Mouse (Mus musculus): ENCODE results near the gene Ildr1. TPM values are rescaled to one million over a fixed set of nuclear protein-coding genes. Genes with fewer than 3 reads are reported as not detected.
A peak's percentile ranks its signal among the peaks of the same experiment; 100 is the strongest.

Ildr1 gene
- not detected for polyA plus RNA-seq (2012; fragmentation: generic; extraction: Trizol)

GRCm38 (mm10) chr16:36693818-36694413, at the start of gene Ildr1:
Gene Ildr1 (plus strand): TSS chr16:36693978.
- TF ChIP-seq MAX (IDR thresholded peaks at IDR 0.05; ENCODE audit: low read depth) (no peak), SRF (IDR thresholded peaks at IDR 0.05; ENCODE audit: control insufficient read depth, insufficient read length, low read depth) (no peak), CEBPB (IDR thresholded peaks at IDR 0.05; ENCODE audit: insufficient read depth, poor library complexity, severe bottlenecking) (no peak), MYOG (IDR thresholded peaks at IDR 0.05; ENCODE audit: control insufficient read depth in 1 of 3, insufficient read depth in 1 of 3, insufficient read length in 2 of 3, low read depth in 2 of 3) (no peak), USF1 (IDR thresholded peaks at IDR 0.05; ENCODE audit: low read depth) (no peak), MYOD1 (IDR thresholded peaks at IDR 0.05; ENCODE audit: control insufficient read depth in 1 of 3, insufficient read length in 2 of 3, low read depth in 2 of 3) (no peak), TCF3 (IDR thresholded peaks at IDR 0.05; ENCODE audit: insufficient read length, low read depth) (no peak)
- peak within 1 kb of the TSS; percentile 34 for H3K4me2 ChIP-seq (ENCODE audit: low read depth)
- no peaks in the 10 kb centered on the region for H3K36me3 ChIP-seq (ENCODE audit: control insufficient read depth, insufficient read depth)
- H3K4me3 ChIP-seq, result no peak within 1 kb of the TSS
- no peaks in the 10 kb centered on the region for H3K27me3 ChIP-seq (ENCODE audit: control insufficient read depth, insufficient read depth, insufficient read length)
- no peaks in the 10 kb centered on the region for H3K79me2 ChIP-seq (ENCODE audit: control insufficient read depth, insufficient read depth)
- H3ac ChIP-seq (ENCODE audit: control insufficient read depth, insufficient read length), result no peak within 1 kb of the TSS

- H3K4me3 ChIP-seq, result no peak overlapping the region
- H3K4me2 ChIP-seq (ENCODE audit: low read depth), result no peak overlapping the region
- H3ac ChIP-seq (ENCODE audit: control insufficient read depth, insufficient read length), result no peak overlapping the region
- no peaks in the 10 kb centered on the region for H3K36me3 ChIP-seq (ENCODE audit: control insufficient read depth, insufficient read depth)
- TF ChIP-seq MAX (IDR thresholded peaks at IDR 0.05; ENCODE audit: low read depth) (no peak), CEBPB (IDR thresholded peaks at IDR 0.05; ENCODE audit: insufficient read depth, poor library complexity, severe bottlenecking) (no peak), USF1 (IDR thresholded peaks at IDR 0.05; ENCODE audit: low read depth) (no peak), SRF (IDR thresholded peaks at IDR 0.05; ENCODE audit: control insufficient read depth, insufficient read length, low read depth) (no peak), MYOG (IDR thresholded peaks at IDR 0.05; ENCODE audit: control insufficient read depth in 1 of 3, insufficient read depth in 1 of 3, insufficient read length in 2 of 3, low read depth in 2 of 3) (no peak), TCF3 (IDR thresholded peaks at IDR 0.05; ENCODE audit: insufficient read length, low read depth) (no peak), TCF12 (IDR thresholded peaks at IDR 0.05; ENCODE audit: insufficient read depth, poor library complexity, severe bottlenecking) (no peak), REST (IDR thresholded peaks at IDR 0.05; ENCODE audit: insufficient read depth, insufficient read length) (no peak), POLR2A (IDR thresholded peaks at IDR 0.05; ENCODE audit: insufficient read length, low read depth) (no peak)
- H3K79me2 ChIP-seq (ENCODE audit: control insufficient read depth, insufficient read depth), result no peaks in the 10 kb centered on the region
- H3K27me3 ChIP-seq (ENCODE audit: control insufficient read depth, insufficient read depth, insufficient read length), result no peaks in the 10 kb centered on the region
Measured at GRCm38 (mm10) chr16:36645124-36645523, 48.7 kb upstream of the Ildr1 start.

- Histone ChIP-seq H3K36me3 (ENCODE audit: control insufficient read depth, insufficient read depth) (no peaks in the 10 kb centered on the region), H3K27me3 (ENCODE audit: control insufficient read depth, insufficient read depth, insufficient read length) (no peaks in the 10 kb centered on the region), H3ac (ENCODE audit: control insufficient read depth, insufficient read length) (no peak overlapping the region), H3K4me3 (no peak overlapping the region), H3K79me2 (ENCODE audit: control insufficient read depth, insufficient read depth) (no peaks in the 10 kb centered on the region), H3K4me2 (ENCODE audit: low read depth) (no peak overlapping the region)
- TF ChIP-seq TCF3 (IDR thresholded peaks at IDR 0.05; ENCODE audit: insufficient read length, low read depth) (no peak), E2F4 (IDR thresholded peaks at IDR 0.05; ENCODE audit: insufficient read depth) (no peak), TCF12 (IDR thresholded peaks at IDR 0.05; ENCODE audit: insufficient read depth, poor library complexity, severe bottlenecking) (no peak), SRF (IDR thresholded peaks at IDR 0.05; ENCODE audit: control insufficient read depth, insufficient read length, low read depth) (no peak), USF1 (IDR thresholded peaks at IDR 0.05; ENCODE audit: low read depth) (no peak), REST (IDR thresholded peaks at IDR 0.05; ENCODE audit: insufficient read depth, insufficient read length) (no peak), CEBPB (IDR thresholded peaks at IDR 0.05; ENCODE audit: insufficient read depth, poor library complexity, severe bottlenecking) (no peak), POLR2AphosphoS2 (IDR thresholded peaks at IDR 0.05; ENCODE audit: insufficient read length, low read depth) (no peak)
Measured at GRCm38 (mm10) chr16:36649304-36649703, 44.5 kb upstream of the Ildr1 start.

GRCm38 (mm10) chr16:36650511-36650910, 43.3 kb upstream of the Ildr1 start:
- Histone ChIP-seq H3K27me3 (ENCODE audit: control insufficient read depth, insufficient read depth, insufficient read length) (no peaks in the 10 kb centered on the region), H3K4me2 (ENCODE audit: low read depth) (no peak overlapping the region), H3K4me3 (no peak overlapping the region), H3ac (ENCODE audit: control insufficient read depth, insufficient read length) (no peak overlapping the region), H3K79me2 (ENCODE audit: control insufficient read depth, insufficient read depth) (no peaks in the 10 kb centered on the region), H3K36me3 (ENCODE audit: control insufficient read depth, insufficient read depth) (no peaks in the 10 kb centered on the region)
- no peak for TF ChIP-seq MYOG (IDR thresholded peaks at IDR 0.05; ENCODE audit: control insufficient read depth in 1 of 3, insufficient read depth in 1 of 3, insufficient read length in 2 of 3, low read depth in 2 of 3)
- TF ChIP-seq SRF (IDR thresholded peaks at IDR 0.05; ENCODE audit: control insufficient read depth, insufficient read length, low read depth), result no peak
- no peak for TF ChIP-seq USF1 (IDR thresholded peaks at IDR 0.05; ENCODE audit: low read depth)
- no peak for TF ChIP-seq E2F4 (IDR thresholded peaks at IDR 0.05; ENCODE audit: insufficient read depth)

GRCm38 (mm10) chr16:36651174-36651766, 42.5 kb upstream of the Ildr1 start:
- Histone ChIP-seq H3ac (ENCODE audit: control insufficient read depth, insufficient read length) (no peak overlapping the region), H3K36me3 (ENCODE audit: control insufficient read depth, insufficient read depth) (no peaks in the 10 kb centered on the region), H3K27me3 (ENCODE audit: control insufficient read depth, insufficient read depth, insufficient read length) (no peaks in the 10 kb centered on the region), H3K79me2 (ENCODE audit: control insufficient read depth, insufficient read depth) (no peaks in the 10 kb centered on the region), H3K4me2 (ENCODE audit: low read depth) (no peak overlapping the region), H3K4me3 (no peak overlapping the region)
- no peak for TF ChIP-seq E2F4 (IDR thresholded peaks at IDR 0.05; ENCODE audit: insufficient read depth)
- TF ChIP-seq MYOG (IDR thresholded peaks at IDR 0.05; ENCODE audit: control insufficient read depth in 1 of 3, insufficient read depth in 1 of 3, insufficient read length in 2 of 3, low read depth in 2 of 3), result no peak
- no peak for TF ChIP-seq SRF (IDR thresholded peaks at IDR 0.05; ENCODE audit: control insufficient read depth, insufficient read length, low read depth)
- no peak for TF ChIP-seq REST (IDR thresholded peaks at IDR 0.05; ENCODE audit: insufficient read depth, insufficient read length)
- TF ChIP-seq TCF3 (IDR thresholded peaks at IDR 0.05; ENCODE audit: insufficient read length, low read depth), result no peak
- TF ChIP-seq USF1 (IDR thresholded peaks at IDR 0.05; ENCODE audit: low read depth), result no peak
- TF ChIP-seq MAX (IDR thresholded peaks at IDR 0.05; ENCODE audit: low read depth), result no peak
- TF ChIP-seq TCF12 (IDR thresholded peaks at IDR 0.05; ENCODE audit: insufficient read depth, poor library complexity, severe bottlenecking), result no peak
- TF ChIP-seq CEBPB (IDR thresholded peaks at IDR 0.05; ENCODE audit: insufficient read depth, poor library complexity, severe bottlenecking), result no peak
- no peak for TF ChIP-seq MYOD1 (IDR thresholded peaks at IDR 0.05; ENCODE audit: control insufficient read depth in 1 of 3, insufficient read length in 2 of 3, low read depth in 2 of 3)
- no peak for TF ChIP-seq POLR2AphosphoS2 (IDR thresholded peaks at IDR 0.05; ENCODE audit: insufficient read length, low read depth)
- no peak for TF ChIP-seq POLR2A (IDR thresholded peaks at IDR 0.05; ENCODE audit: insufficient read length, low read depth)

Measured in myocyte (in vitro differentiated cells).